Mouse (Mus musculus): ENCODE data around the gene 2310022A10Rik.

- TF ChIP-seq TAL1 (IDR thresholded peaks at IDR 0.05; ENCODE audit: low read length) (no peak), GATA1 (IDR thresholded peaks at IDR 0.05; ENCODE audit: low read length) (no peak)
Measured at GRCm38 (mm10) chr7:27604661-27605348, 51.8 kb downstream of the 2310022A10Rik start.
